Mouse (Mus musculus): Measurements from ENCODE around the gene Gfod1. TPM values are rescaled to one million over a fixed set of nuclear protein-coding genes. Genes with fewer than 3 reads are reported as not detected.

Gene Gfod1
- polyA plus RNA-seq, 1 experiment from 2014 or later = 0.10 TPM

DNA sequence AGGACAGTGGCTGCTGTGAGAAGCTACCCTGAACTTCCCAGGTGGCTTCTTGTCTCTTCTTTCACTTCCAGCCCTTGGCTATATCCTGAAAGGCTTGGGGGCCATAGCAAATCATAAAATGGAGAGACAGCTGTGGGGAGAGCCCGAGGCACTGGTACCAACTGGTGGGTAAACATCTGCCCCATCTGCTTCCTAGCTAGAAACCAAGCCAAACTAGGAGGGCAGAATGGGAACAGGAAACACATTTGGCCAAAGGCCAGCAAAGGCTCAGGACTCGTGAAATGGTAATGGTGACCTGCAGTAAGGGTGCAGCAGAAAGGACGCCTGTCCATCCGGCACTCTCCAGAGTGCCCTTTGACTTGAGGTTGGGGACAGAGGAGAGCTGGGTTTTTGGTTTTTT is 85.2 kb downstream of the Gfod1 start:
- DNase-seq (ENCODE audit: low spot score) = no peak
- 0 out of 2 replicates have a peak, but pooled peaks cover 3% of the 10 kb centered on the region for H3K27me3 ChIP-seq (ENCODE audit: low read depth, poor library complexity, severe bottlenecking)
- H3K4me1 ChIP-seq = peaks cover 25% of the 10 kb centered on the region
- no peaks in the 10 kb centered on the region for H3K9me3 ChIP-seq (replicated peaks)
- WGBS = 74% methylated on average over 4 of the region's 4 CpGs
- no peaks in the 10 kb centered on the region for H3K36me3 ChIP-seq
- no peak overlapping the region for H3K4me3 ChIP-seq
- H3K27ac ChIP-seq (replicated peaks) = no peak overlapping the region

DNA sequence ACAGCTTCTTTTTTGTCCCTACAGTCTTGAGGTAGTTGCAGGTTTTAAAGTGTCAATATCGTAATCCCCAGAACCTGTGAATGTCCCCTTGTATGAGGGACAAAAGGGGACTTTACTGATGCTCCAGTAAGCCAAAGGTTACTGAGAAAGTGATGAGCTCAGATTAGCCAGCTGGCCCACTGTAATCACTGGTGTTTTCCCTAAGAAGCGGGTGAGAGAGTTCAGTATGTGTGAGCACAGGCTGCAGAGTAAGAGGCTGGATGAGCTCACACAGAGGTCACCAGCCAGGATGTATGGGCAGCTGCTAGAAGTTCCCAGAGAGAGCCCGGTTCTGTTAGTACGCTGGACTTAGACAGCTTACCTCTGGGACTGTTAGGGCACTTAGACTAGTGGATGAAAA is 85.7 kb downstream of the Gfod1 start:
- no peak overlapping the region for H3K27ac ChIP-seq (replicated peaks)

DNA sequence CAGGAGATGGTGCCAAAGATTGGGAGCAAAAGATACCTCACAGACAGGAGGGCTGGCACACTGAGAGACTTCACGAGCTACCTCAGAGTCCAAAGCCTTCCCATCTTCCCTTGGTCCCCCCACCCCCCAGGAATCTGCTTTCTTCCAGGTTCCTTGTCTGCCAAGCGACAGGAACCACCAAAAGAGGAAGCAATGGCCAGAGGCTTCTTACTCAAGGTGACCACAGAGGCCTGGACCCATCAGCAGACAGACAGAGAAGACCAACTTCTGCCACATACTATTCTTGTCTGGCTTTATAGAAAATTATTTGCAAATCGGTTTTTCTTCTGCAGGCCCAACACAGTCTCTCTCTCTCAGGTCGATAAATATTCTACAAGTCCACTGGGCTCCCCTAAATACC is 86.3 kb downstream of the Gfod1 start:
- no peaks in the 10 kb centered on the region for H3K36me3 ChIP-seq
- DNase-seq (ENCODE audit: low spot score) = no peak
- H3K4me1 ChIP-seq = peaks cover 25% of the 10 kb centered on the region
- WGBS = 87% methylated on average over 4 of the region's 4 CpGs
- no peak overlapping the region for H3K27ac ChIP-seq (replicated peaks)
- H3K27me3 ChIP-seq (ENCODE audit: low read depth, poor library complexity, severe bottlenecking) = 0 out of 2 replicates have a peak, but pooled peaks cover 3% of the 10 kb centered on the region
- H3K9me3 ChIP-seq (replicated peaks) = no peaks in the 10 kb centered on the region
- H3K4me3 ChIP-seq = no peak overlapping the region

More for the DNA sequence above, 85.7 kb downstream of the Gfod1 start:
- no peak overlapping the region for H3K4me3 ChIP-seq
- H3K36me3 ChIP-seq = no peaks in the 10 kb centered on the region
- H3K27me3 ChIP-seq (ENCODE audit: low read depth, poor library complexity, severe bottlenecking) = 0 out of 2 replicates have a peak, but pooled peaks cover 3% of the 10 kb centered on the region
- DNase-seq (ENCODE audit: low spot score) = no peak
- 70% methylated on average over 4 of the region's 4 CpGs for WGBS
- H3K9me3 ChIP-seq (replicated peaks) = no peaks in the 10 kb centered on the region
- peaks cover 25% of the 10 kb centered on the region for H3K4me1 ChIP-seq

DNA sequence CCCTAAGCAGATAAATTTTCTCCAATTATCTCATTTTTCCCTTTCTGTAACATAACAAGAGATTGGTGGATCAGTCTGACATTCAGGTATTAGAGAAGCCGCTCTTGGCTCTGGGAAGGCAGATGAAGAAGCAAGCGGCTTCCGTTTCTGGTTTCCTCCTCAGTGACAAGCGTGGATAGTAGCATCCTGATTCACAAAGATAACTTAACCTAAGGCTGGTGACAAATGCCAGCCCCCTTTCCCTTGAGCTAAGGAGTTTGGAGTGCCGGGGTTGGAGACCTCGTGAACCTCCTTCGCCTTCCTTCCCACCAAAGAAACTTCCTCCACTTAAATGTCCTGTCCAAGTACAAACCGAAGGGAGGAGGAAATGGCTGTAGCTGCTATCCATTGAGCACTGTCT is 86.9 kb downstream of the Gfod1 start:
- H3K9me3 ChIP-seq (replicated peaks) = no peaks in the 10 kb centered on the region
- no peak overlapping the region for H3K27ac ChIP-seq (replicated peaks)
- peaks cover 25% of the 10 kb centered on the region for H3K4me1 ChIP-seq
- WGBS = 91% methylated on average over 8 of the region's 8 CpGs
- H3K36me3 ChIP-seq = no peaks in the 10 kb centered on the region
- H3K4me3 ChIP-seq = no peak overlapping the region
- H3K27me3 ChIP-seq (ENCODE audit: low read depth, poor library complexity, severe bottlenecking) = 0 out of 2 replicates have a peak, but pooled peaks cover 3% of the 10 kb centered on the region
- DNase-seq (ENCODE audit: low spot score) = no peak

DNA sequence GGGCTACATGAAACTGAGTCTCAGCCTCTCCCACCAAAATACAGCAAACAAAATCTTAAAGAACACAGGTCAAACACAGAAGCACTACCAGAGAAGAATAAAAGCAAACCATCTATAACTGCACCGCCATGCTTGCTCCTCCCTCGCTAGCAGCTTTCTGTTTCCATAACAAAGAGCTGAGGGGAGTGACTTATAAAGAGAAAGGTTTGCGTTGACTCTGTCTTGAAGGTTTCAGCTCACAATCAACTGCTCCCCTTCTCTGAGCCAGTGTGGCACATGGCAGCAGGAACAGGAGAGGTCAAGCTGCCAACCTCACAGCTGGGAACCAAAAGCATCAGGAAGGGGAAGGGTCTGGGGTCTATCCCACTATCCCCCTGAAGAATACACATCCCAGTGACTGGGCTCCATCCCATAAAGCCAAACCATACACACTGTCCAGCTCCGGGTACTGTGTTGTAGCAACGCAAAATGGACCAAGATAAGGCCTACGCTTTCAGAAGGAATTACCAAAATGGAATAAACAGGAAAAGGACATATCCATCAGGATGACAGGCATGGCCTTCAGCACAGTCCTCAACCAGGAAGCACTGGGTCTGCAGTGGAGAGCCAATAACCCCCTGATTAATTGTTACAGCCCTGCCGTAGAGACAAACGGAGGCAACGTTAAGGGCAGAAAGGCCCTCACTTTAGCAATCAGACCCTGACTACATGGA is 87.8 kb downstream of the Gfod1 start:
- H3K9me3 ChIP-seq (replicated peaks) = no peaks in the 10 kb centered on the region
- no peak overlapping the region for H3K27ac ChIP-seq (replicated peaks)
- no peaks in the 10 kb centered on the region for H3K36me3 ChIP-seq
- DNase-seq (ENCODE audit: low spot score) = no peak
- 76% methylated on average over 9 of the region's 9 CpGs for WGBS
- H3K4me1 ChIP-seq = peaks cover 25% of the 10 kb centered on the region
- no peak overlapping the region for H3K4me3 ChIP-seq
- H3K27me3 ChIP-seq (ENCODE audit: low read depth, poor library complexity, severe bottlenecking) = 0 out of 2 replicates have a peak, but pooled peaks cover 3% of the 10 kb centered on the region

DNA sequence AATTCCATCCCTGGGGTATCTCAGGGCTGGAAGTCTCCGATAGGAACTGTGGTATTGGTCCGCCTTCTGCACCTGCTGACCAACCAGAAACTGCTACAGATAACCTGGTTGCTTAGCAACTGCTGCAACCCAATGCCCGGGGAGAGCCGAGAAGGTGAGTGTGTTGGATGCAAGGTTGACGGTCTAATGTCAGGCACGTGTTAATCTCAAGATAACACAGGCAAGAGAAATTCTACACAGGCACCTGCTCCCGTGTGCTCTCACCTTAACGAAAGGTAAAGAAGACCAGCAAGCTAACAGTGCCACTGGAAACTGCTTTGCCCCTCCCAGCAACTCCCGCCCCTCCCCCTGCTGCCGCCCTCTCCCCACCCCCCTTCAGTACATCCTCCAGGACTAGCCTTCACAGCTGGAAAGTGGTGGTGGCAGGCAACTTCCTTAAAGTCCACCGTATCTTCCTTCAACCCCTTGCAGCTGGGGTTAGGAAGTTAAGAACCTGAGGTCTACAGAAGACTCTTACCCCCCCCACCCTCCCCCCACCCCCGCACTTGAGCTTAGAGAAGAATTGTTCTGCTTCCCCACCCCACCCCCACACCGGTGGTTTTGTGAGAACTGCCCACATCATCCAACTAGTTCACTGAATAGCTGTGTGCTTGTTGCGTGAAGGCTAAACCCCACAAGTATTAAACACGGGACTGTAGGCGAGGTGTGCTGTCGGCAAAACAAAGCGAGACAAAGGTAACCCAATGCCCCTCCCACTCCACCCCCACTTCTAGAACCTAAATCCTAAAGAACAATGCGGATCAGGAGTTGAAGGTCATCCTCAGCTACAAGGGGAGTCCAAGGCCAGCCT is 88.6 kb downstream of the Gfod1 start:
- H3K27ac ChIP-seq (replicated peaks) = no peak overlapping the region
- H3K27me3 ChIP-seq (ENCODE audit: low read depth, poor library complexity, severe bottlenecking) = 0 out of 2 replicates have a peak, but pooled peaks cover 3% of the 10 kb centered on the region
- no peak for DNase-seq (ENCODE audit: low spot score)
- H3K4me1 ChIP-seq = peaks cover 25% of the 10 kb centered on the region
- peak overlapping the region; percentile 29; the same call in 1 of the 2 replicates for H3K4me3 ChIP-seq
- no peaks in the 10 kb centered on the region for H3K36me3 ChIP-seq
- H3K9me3 ChIP-seq (replicated peaks) = no peaks in the 10 kb centered on the region
- WGBS = 17% methylated on average over 19 of the region's 19 CpGs

DNA sequence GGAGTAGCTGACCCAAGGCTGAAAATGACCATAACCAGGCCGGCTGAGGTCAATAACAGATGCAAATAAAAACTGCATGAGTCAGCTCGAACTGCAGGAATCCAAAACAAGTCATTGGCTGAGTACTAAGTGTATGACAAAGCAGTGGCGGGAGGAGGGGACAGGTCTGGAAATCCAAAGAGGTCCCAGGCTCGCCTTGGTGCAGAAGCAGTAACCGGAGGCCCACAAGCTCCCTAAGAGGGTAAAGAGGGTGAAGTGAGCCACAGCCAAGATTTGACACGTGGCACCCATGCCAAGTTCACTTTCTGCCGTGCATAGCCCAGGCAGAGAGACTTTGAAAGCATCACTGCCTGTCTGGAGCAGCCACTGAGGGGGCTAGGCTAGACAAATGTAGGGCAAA is 91.6 kb downstream of the Gfod1 start:
- no peak for DNase-seq (ENCODE audit: low spot score)
- H3K36me3 ChIP-seq = no peaks in the 10 kb centered on the region
- H3K9me3 ChIP-seq (replicated peaks) = no peaks in the 10 kb centered on the region
- H3K4me1 ChIP-seq = peaks cover 25% of the 10 kb centered on the region
- H3K4me3 ChIP-seq = no peak overlapping the region
- no peak overlapping the region for H3K27ac ChIP-seq (replicated peaks)
- 65% methylated on average over 7 of the region's 7 CpGs for WGBS
- H3K27me3 ChIP-seq (ENCODE audit: low read depth, poor library complexity, severe bottlenecking) = peaks cover 12% of the 10 kb centered on the region; the same call in 1 of the 2 replicates

DNA sequence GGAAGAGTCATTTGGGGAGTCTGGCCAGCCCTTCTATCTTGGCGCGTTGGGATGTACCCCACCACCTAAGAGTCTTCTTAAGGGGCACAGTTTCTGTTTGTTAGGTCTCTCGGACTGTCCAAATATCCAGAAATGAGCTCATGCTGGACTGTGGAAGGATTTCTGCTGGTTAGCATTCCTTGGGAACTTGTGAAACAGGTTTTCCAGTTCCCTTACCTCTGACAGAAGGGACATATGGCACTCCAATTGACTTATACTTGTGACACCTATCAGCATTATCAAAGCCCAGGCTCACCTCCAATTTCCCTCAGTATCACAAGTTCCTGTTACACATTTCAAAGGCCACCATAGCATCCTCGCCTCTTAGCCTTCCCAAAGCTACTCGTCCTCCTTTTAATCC is 93.0 kb downstream of the Gfod1 start:
- peaks cover 20% of the 10 kb centered on the region for H3K4me1 ChIP-seq
- no peaks in the 10 kb centered on the region for H3K36me3 ChIP-seq
- 90% methylated on average over 5 of the region's 5 CpGs for WGBS
- H3K4me3 ChIP-seq = no peak overlapping the region
- no peak overlapping the region for H3K27ac ChIP-seq (replicated peaks)
- DNase-seq (ENCODE audit: low spot score) = no peak
- H3K27me3 ChIP-seq (ENCODE audit: low read depth, poor library complexity, severe bottlenecking) = peaks cover 10% of the 10 kb centered on the region; the same call in 1 of the 2 replicates
- no peaks in the 10 kb centered on the region for H3K9me3 ChIP-seq (replicated peaks)

DNA sequence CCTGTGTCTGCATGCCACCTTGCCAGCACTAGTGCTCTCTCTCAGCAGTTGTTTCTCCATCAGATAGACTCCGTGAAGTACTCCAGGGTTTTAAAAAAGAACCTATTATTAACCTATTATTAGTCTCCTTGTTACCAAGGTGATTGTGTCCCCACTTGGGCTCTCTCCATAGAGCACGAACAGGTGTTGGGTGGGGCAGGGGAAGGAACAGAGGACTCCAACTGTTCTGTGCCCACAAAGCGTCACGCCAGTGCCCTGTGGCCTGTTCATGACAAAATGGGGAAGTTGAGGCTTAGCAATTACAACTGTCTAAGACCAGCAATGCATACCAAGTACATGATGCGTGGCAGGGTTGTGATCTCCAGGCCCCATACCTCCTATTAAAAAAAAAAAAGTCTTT is 94.4 kb downstream of the Gfod1 start:
- no peaks in the 10 kb centered on the region for H3K9me3 ChIP-seq (replicated peaks)
- no peak overlapping the region for H3K27ac ChIP-seq (replicated peaks)
- H3K4me1 ChIP-seq = peaks cover 9% of the 10 kb centered on the region
- DNase-seq (ENCODE audit: low spot score) = no peak
- no peaks in the 10 kb centered on the region for H3K36me3 ChIP-seq
- WGBS = 79% methylated on average over 5 of the region's 5 CpGs
- no peak overlapping the region for H3K4me3 ChIP-seq
- peaks cover 10% of the 10 kb centered on the region; the same call in 1 of the 2 replicates for H3K27me3 ChIP-seq (ENCODE audit: low read depth, poor library complexity, severe bottlenecking)

DNA sequence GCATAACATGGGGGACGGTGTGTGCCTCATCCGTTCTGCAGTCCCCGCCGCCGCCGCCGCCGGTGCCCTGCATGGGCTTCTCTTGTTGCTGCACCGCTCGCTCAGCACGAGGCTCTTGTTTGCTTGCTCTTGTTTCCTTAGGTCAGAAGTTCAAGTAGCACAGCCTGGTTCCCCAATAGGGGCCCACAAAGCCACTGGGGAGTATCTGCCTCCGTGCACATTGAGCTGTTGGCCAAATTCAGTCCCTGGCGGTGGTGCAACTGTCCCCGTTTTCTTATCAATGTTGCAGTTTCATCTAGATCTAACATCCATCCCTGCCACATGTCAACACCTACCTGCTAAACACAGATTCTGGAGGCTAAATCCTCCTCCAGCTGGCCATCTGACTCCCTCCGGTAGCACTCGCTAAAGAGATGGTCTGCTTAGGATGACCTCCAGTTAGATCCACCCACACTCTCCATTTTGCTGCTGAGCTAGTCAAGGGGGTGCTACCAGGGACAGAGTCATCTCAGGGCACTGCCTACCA is 95.0 kb downstream of the Gfod1 start:
- no peak for DNase-seq (ENCODE audit: low spot score)
- H3K27me3 ChIP-seq (ENCODE audit: low read depth, poor library complexity, severe bottlenecking) = peaks cover 10% of the 10 kb centered on the region; the same call in 1 of the 2 replicates
- H3K27ac ChIP-seq (replicated peaks) = no peak overlapping the region
- no peak overlapping the region for H3K4me3 ChIP-seq
- no peaks in the 10 kb centered on the region for H3K9me3 ChIP-seq (replicated peaks)
- peaks cover 9% of the 10 kb centered on the region for H3K4me1 ChIP-seq
- 49% methylated on average over 16 of the region's 16 CpGs for WGBS
- no peaks in the 10 kb centered on the region for H3K36me3 ChIP-seq

DNA sequence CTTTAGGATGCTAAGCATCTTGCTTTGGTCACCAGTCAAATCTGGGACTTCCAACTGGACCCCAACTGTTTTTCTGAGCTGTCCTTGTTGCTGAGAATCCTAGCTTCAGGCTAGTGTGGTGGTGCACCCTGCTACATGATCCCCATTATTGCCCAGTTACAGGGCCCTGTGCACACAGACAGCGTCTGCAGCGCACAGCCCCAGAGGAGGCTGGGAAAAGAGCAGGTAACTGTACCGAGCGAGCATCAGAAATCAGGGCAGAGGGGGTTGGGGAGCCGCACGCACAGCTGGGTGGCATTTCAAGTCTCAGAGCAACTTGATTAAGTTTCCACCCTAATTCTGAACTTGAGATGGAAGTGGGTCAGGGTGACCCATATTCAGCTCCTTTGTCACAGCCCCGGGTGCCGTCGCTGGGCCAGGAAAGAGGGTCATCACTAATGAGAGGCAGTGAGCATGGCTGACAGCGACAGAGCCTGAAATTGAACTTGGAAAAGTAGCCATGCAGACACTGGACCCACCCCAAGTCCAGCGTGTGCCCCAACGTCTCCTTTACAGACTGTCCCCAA is 97.8 kb downstream of the Gfod1 start:
- 89% methylated on average over 12 of the region's 12 CpGs for WGBS
- no peak for DNase-seq (ENCODE audit: low spot score)
- H3K27ac ChIP-seq (replicated peaks) = no peak overlapping the region
- H3K27me3 ChIP-seq (ENCODE audit: low read depth, poor library complexity, severe bottlenecking) = peaks cover 10% of the 10 kb centered on the region; the same call in 1 of the 2 replicates
- H3K4me3 ChIP-seq = no peak overlapping the region
- peaks cover 9% of the 10 kb centered on the region for H3K4me1 ChIP-seq
- H3K9me3 ChIP-seq (replicated peaks) = no peaks in the 10 kb centered on the region
- no peaks in the 10 kb centered on the region for H3K36me3 ChIP-seq

DNA sequence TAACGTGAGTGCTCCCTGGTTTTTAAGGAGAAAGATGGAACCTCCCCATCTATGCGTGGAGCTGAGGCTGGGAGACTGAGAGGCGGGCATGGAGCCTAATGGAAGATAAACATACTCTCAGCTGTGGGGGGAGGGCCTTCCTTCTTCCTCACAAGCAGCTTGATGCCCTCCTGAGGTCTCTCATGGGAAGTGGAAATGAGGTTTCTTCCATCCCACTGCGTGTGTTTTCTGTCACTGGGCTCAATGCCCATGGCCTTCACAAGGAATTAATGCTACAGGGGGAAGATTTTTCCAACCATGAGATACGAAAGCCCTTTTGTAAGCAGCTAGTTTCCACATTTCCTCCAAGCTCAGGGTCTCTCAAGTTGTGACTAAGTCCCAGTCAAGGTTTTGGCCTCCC is 100.3 kb downstream of the Gfod1 start:
- H3K9me3 ChIP-seq (replicated peaks) = no peaks in the 10 kb centered on the region
- DNase-seq (ENCODE audit: low spot score) = no peak

More for the DNA sequence above, 100.3 kb downstream of the Gfod1 start:
- Histone ChIP-seq H3K4me3 (no peak overlapping the region), H3K36me3 (no peaks in the 10 kb centered on the region), H3K4me1 (peaks cover 5% of the 10 kb centered on the region), H3K27ac (replicated peaks) (no peak overlapping the region), H3K27me3 (ENCODE audit: low read depth, poor library complexity, severe bottlenecking) (peaks cover 15% of the 10 kb centered on the region)
- whole genome bisulfite sequencing = 59% methylated on average over 5 of the region's 5 CpGs
